Mouse (Mus musculus) gastrocnemius, postnatal 4 days (tissue): ENCODE data around the gene Atxn10. TPM values are rescaled to one million over a fixed set of nuclear protein-coding genes. Genes with fewer than 3 reads are reported as not detected.
A peak's percentile ranks its signal among the peaks of the same experiment; 100 is the strongest.
"Not testable (repeated sequence)": the region's sequence is repeated elsewhere in the genome, so short reads cannot be mapped to it uniquely, and the experiment has no call there.

Experiments
- DNase-seq, 2 experiments: peaks; one replicate each; pipeline ENCODE4 v3.0.0; 2021 to 2022; ENCODE audit warnings: low spot score in 2 of 2, mixed read lengths in 2 of 2
- total RNA-seq, 2 experiments: library from RNA; stranded (reverse); gene quantifications; 2 replicates each; pipeline ENCODE4 v1.2.3; 2021

Atxn10 gene
- total RNA-seq, 2 experiments from 2014 or later = 102 to 109 TPM

DNA sequence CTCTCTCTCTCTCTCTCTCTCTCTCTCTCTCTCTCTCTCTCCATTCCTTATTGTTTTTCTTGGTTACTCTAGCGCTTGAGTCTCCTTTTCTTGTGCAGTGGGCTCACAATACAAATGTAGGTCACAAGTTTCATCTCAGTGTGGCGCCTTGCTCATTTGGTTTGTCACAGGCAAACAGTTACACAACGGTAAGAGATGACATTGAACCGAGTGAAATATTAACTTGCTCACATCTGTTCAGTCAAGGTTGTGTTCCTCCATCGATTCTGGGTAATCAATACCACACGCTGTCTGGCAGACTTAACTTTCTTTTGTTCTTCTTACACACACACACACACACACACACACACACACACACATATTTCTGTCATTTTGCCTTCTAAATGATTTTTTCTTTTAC lies 6.0 kb upstream of the Atxn10 start:
- no peak for DNase-seq

DNA sequence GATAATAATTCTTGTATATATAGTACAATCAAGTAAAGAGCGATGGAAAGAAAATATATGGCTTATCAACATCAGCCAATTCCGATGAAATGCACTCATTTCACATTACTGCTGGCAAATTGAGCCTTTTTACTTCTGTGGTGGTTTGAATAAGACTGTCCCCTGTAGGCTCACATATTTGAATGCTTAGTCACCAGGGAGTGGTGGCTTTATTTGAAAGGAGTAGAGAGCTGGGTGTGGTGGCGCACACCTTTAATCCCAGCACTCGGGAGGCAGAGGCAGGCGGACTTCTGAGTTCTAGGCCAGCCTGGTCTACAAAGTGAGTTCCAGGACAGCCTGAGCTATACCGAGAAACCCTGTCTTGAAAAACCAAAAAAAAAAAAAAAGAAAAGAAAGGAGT lies 2.5 kb upstream of the Atxn10 start:
- DNase-seq = not testable (repeated sequence)

DNA sequence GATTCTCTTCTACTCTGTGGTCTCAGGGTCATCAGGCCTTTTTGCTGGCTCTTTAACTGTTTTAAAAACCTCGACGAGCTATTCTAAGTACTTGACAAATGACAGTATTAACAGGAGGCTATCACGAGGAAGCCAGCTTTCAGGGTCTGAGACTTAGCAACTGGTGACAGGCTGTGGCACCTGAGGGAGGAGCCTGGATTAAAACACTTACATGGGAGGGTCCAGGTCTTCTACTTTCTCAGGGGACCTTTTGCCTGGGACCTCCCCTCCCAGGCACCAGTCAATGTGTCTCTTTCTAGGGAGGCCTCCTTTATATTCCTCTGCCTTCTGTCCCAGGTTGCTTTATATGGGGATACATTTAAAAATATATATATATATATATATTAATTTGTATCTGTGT lies 1.8 kb upstream of the Atxn10 start:
- no peak for DNase-seq

DNA sequence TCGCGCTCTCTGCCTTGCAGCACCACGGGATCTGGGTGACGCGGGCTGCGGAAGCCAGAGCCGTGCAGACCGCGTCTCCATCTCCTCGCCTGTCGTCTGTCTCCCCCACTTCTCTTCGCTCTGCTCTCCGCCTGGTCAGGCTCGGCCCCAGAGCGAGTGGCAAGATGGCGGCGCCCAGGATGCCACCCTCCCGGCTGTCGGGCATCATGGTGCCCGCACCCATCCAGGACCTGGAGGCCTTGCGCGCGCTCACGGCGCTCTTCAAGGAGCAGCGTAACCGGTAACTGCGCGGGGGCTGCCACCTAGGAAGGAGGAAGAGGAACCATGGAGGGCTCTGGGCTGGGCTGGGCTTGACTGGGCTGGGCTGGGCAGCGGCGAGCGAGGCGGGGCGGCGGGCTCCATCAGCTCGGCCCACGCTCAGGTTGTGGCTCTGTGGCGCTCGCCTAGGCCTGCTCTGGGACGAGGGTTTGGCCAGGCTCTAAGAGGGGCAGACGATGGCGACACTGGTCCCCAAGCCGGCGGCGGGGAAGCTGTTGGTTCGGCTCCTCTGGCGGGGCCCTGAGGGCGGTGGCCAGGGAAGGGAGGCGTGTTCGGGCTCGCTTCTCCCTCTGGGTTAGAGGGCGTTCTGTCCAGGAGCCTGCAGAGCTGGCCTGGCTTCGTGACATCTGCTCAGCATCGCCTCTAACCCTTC lies 401 bp downstream of the Atxn10 start:
- peak; percentile 46 to 77 for DNase-seq

DNA sequence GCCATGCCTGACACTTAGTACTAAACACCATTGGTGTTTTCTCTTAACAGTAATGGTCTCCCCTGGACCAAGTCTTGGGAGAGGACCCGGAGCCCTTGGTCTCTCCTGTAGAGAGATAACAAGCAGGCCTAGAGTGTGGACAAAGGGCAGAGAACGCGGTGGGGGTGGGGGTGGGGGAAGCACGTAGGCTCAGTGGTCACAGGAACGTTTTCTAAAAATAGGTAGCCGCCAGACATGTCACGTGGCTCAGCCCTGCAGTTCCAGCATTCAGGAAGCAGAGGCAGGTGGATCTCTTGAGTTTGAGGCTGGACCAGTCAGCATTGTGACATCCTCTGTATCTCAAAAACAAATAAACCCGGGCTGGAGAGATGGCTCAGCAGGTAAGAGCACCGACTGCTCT lies 1.2 kb downstream of the Atxn10 start:
- DNase-seq = no peak

DNA sequence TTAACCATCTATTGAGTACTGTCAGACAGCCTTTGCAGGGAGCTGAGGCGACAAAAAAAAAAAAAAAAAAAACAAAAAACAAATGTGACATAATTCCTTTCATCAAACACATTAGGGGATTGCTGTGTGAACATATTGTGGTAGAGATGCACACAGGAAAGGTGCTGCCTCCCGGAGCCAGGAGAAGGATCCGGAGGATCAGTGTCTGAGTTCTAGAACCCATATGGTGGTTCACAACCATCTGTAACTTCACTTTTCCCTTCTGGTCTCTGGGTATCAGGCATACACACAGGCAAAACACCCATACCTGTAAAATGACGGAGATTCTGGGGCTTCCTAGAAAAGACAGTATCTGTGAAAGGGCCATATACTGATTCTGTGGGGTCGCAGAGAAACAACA lies 1.9 kb downstream of the Atxn10 start:
- DNase-seq = no peak

DNA sequence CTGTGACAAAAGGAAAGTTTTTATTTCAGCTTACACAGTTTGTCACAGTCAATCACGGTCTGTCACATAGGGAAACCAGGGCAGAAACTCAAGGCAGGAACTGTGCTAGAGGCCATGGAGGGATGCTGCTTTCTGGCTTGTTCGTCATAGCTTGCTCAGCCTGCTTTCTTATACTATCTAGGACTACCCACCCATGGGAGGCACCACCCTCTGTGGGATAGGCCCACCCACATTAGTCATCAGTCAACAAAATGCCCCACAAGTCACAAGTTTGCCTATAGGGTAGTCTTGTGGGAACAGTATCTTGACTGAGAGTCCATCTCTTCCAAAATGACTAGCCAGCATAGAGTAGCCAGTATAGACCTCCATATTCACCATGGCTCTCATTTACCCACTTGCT lies 6.2 kb downstream of the Atxn10 start:
- DNase-seq = no peak

DNA sequence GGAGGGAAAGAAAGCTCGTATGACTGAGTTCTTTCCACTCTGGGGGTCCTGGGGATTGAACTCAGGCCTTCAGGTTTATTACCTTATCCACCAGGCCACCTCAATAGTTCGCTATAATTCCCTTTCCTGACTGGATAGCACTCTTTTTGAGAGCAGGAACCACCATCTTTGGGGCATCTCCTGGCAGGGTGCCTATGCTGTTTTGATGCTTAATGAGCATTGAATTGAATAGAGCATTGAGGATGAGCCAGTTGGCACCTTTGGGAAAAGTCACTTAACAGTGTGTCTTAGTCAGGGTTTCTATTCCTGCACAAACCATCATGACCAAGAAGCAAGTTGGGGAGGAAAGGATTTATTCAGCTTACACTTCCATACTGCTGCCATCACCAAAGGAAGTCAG lies 8.6 kb downstream of the Atxn10 start:
- no peak for DNase-seq

DNA sequence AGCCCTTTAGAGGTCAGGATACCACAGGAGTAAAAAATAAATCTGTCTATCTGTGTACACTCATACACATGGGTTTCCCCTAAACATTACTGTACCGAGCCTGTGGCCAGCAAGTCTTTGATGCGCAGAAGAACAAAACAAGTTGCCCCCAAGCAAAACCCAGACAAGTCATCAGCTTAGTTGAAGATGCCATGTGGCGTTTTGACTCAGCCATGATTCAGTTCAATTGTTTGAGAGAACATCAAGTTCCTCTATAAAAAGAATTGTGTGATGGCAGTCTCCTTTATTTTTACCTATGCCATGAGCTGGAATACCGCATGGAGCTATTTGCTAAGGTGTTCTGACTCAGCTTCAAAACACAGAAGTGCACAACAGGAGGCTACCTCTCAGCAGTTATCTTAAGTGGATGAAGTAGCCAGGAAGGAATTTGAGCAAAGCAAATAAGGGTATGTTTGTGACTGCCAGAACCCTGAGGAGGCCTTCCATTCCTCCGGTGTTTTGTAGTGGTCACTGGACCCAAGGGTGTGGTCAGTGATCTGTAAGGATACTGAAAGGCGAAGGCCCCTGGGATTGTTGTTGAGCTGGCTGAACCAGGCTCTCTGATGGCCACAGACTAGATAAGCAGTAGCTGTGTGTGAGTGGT lies 11.1 kb downstream of the Atxn10 start:
- no peak for DNase-seq

DNA sequence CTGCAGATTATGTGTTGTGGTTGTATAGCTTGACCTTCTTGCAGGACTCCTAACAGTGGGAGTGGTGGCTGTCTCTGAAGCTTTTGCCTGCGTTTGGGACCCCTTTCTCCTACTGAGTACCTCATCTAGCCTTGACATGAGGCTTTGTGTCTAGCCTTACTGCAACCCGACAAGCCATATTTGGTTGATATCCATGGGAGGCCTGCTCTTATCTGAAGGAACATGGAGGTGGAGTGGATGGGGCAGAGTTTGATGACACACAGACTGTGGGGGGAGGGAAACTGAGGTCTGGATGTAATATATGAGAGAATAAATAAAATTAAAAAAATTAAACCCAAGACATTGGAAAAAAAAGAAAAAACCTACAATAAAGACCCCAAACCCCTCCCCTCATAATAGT lies 14.1 kb downstream of the Atxn10 start:
- DNase-seq = no peak

DNA sequence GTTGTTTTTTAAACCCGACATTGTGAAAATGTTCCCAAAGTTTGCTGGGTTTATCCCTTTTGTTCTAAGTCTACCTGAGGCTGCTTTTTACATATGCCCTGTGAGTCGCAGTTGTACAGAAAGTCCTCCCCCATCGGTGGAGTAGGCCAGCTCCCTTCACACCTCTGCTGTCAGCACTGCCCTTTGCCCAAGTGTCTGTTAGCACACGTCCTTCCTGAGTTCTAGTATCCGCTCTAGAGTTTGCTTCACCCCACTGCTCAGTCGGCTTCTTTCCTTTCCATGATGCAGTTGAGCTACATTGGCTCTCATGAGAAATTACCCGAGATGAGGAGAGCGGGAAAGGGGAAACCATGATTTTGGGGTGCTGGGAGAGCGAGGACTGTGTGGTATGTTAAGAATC lies 18.0 kb downstream of the Atxn10 start:
- DNase-seq = no peak

DNA sequence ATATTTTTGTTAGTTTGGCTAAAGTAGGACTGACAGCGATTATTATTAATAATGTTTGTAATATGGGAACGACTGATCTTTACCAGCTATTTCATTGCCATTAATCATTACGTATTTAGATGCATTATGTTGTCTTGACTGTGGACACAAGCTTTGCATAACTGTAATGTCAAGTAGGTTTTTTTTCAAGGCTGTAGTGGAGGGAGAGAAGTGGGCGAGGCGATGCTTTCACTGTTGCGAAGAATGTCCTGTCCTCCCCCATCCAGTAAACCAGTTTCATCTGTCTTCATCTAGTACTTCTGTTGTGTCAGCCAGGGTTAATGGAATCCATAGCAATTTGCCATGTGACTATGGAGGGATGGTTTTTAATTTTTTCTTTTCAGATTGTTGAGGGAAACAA lies 20.1 kb downstream of the Atxn10 start:
- DNase-seq = no peak

DNA sequence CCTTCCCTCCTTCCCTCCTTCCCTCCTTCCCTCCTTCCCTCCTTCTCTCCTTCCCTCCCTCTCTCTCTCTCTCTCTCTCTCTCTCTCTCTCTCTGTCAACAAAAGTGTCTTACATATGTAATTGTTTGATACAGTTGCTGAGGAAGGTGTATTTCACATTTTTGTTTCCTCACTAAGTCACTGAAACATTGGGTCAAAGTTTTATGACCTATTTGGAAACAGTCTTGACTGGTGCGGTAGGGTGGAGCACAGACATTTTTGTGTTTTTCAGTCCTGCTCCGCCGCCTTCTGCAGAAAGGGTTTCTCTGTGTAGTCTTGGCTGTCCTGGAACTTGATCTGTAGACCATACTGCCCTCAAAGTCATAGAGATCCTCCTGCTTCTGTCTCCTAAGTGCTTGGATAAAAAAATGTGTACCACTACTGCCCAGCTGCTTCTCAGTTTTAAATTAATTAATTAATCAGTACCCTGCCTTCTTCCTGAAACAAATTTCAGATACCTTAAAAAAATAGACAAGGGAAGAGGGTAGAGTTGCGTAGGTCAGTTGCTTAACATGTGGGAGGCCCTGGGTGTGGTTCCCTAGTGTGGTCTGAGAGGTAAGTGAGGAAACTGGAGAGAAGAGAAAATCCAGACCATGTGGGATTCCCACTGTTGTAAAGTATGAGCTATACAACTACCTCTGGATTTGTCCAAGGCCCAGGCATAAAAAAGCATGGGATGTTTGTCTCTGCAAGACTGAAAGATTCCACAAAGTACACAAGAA lies 21.6 kb downstream of the Atxn10 start:
- DNase-seq = no peak

DNA sequence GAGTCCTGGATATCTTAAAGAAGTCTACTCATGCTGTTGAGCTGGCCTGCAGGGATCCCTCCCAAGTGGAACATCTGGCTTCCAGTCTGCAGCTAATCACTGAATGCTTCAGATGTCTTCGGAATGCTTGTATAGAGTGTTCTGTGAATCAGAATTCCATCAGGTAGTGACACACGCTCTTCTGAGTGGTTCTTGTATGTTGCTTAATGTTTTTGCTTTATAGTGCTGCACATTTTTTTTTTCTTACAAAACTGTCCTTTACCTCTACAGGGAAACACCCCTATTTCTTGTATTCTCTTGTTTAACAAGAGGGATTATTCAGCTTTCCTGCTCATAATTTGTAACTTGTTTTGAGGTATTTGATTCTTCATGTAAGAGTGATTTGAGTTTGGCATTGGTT lies 23.4 kb downstream of the Atxn10 start:
- DNase-seq = no peak

DNA sequence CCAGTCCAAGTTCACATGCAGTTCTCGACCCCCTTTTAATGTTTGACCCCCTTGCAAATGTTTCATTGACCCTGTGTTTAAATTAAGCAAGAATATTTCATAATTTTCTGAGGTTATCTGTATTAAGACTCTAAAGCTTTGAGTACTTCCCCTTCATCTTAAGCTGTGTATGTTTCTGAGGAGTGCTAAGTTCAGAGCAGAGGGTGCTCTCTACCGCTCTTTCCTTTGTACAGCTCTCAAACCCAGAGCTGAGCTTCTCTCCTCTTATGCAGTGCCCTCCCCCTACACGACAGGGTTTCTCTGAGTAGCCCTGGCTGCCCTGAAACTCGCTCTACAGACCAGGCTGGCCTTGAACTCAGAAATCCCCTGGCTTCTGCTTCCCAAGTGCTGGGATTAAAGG lies 23.9 kb downstream of the Atxn10 start:
- no peak for DNase-seq

DNA sequence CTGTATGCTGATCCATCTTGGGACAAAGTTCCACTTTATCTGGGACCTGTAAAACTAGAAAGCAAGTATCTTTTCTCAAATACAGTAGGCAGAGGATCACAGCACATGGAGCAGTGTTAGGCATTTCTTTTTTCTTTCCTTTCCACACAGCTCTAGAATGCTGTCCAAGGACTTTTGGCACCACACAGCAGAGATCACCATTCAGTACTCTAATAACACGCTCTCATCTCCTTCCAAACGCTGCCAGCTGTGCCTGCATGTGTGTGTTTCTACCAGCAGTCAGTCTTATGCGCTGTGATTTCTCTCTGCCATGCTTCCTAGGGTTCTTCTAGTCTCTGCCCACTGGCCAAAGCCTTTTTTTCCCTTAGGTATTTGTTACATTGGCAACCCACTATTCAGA lies 28.3 kb downstream of the Atxn10 start:
- no peak for DNase-seq

DNA sequence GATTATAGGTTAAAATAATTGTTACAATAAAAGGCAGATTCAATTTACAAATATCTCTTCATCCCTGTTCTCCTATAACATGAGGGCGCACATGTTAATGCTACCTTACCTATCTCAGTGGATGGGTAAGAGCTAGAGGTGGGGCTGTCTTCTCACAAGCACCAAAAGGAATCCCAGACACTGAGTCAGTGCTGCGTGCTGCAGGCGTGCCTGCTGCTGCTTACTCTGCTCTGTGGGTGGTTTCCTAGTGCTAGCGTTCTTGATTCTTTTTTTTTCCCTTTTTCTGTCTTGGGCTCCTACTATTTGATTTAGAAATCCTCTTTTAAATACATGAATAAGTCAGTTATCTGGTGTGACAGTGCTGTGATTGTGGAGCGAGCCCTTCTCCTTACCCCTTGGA lies 30.9 kb downstream of the Atxn10 start:
- DNase-seq = no peak

DNA sequence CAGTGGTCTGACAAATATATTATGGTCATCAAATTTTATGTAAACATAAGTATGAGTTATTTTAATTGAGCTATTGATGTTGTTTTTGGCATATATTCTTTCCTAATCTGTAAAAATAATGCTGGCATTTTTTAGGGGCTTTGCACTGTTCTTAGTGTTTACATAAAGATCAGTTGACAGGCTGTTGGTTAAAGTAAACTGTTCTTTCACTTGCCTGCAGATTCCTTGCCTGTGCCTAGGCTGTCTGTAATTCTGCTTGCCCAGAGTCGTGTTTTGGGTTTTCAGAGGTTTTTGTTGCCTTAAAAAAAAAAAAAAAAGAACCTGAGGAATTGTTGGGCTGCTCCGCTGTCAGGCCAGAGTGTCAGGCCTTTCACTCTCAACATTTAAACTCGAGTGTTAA lies 33.7 kb downstream of the Atxn10 start:
- DNase-seq = no peak

DNA sequence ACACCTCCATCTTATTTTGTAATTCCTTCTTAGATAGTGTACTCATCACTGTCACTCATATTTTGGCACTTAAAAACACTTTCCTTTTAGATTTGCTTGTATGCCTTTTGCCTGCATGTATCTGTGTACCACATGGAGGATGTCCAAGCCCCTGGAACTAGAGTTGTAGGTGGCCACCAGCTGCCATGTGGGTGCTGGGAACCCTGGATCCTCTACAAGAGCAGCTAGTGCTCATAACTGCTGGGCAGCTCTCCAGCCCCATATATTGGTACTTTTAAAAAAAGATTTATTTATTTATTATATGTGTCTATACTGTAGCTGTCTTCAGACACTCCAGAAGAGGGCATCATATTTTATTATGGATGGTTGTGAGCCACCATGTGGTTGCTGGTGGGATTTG lies 37.1 kb downstream of the Atxn10 start:
- no peak for DNase-seq

DNA sequence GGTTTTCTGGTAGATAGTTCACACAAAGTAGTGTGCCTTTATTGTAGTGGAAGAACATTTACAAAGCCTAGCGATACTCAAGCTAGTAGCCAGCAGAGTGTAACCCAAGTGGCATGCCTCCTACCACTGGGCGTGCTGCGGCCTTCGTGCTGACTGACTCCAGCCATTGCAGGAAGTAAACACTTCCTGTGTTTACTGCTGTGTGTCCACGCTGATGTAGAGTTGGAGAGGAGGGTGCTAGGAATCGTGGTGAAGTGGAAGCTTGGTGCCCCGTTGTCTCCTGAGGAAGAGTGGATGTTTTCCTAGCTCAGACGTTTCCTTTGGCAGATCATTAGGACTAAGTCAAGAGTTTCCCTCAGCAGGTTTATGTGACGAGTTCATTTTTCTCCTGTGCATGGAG lies 47.4 kb downstream of the Atxn10 start:
- DNase-seq = no peak

DNA sequence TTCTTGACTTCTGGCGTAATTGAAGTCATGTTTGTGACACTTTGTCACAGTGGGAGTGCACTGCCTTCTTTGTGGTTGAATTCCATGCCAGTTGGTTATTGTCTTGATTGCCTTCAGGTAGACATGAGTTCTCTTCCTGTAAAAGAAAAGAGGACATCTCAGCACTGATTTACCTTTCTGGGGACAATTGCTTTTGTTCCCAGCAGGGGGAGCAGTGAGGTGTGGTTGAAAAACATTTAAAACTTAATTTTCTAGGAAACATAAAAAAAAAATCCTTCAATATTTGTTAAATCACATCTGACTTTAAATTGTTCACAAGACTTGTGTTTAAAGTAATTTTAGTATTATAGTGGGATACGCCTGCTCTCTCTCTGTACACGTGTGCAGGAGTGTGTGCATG lies 52.7 kb downstream of the Atxn10 start:
- DNase-seq = no peak

DNA sequence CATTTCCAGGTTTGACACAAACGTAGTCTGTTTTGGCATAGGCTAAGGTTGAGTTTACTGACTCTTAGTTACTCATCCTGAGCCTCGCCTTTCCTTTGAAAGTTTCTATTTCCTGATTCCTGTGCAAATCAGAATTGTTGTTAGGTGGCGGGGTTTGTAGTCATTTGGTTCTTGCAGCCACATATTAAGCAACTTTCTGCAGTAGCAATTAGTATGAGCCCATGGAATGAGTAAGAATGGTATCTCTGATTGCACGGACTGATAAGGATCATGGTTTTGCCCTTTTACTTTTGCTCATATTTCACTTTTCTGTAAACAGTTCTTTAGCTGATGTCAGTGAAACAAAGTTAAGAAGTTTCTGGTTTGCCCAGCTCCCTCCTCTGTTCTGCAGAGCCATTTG lies 53.9 kb downstream of the Atxn10 start:
- no peak for DNase-seq

DNA sequence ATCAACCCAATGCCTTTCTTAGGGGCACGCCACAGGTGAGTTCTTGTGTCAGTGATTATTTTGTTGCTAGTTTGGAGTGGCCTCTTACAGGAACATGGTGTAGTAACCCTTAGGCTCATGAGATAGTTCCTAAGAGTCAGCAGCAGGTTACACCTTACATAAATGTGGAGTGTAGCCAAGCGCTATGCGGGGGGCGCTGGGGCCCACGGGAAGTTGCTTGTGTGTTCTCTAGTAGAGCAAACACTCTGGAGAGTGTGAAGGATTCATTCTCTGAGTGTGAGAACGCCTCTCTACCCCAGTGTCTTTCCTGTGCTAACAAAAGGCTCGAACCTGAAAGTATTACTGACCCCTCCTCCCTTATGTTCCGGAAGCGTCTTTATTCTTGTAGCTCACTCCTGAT lies 59.3 kb downstream of the Atxn10 start:
- DNase-seq = no peak
